Mouse (Mus musculus) liver, adult 2 months (tissue): ENCODE measurements at regions not wholly inside any gene's neighbourhood (a gene's known extent, or its start where the extent isn't known, plus 50 kb on each side); places are given as distances from the start of the nearest gene placed in this dataset.

Source experiments
- CTCF ChIP-seq: fragments of 200-500 bp; IDR thresholded peaks from 2 replicates; pipeline ENCODE4 v1.5.1; 2011; ENCODE audit warnings: low read depth, low read length, control low read depth
- POLR2A ChIP-seq: fragments of 200-500 bp; IDR thresholded peaks from 2 replicates; pipeline ENCODE4 v1.6.1; 2011; ENCODE audit warnings: low read length, control low read depth; ENCODE audit not compliant: insufficient read depth; ENCODE audit errors: extremely low read depth

- TF ChIP-seq CTCF (no peak), POLR2A (no peak)
These were observed 75.3 kb upstream of the Trim2 start for GRCm38 (mm10) chr3:84382006-84382405.
